Mouse (Mus musculus): ENCODE results near the gene Ptprm. TPM values are rescaled to one million over a fixed set of nuclear protein-coding genes. Genes with fewer than 3 reads are reported as not detected.

Gene Ptprm
- polyA plus RNA-seq, 1 experiment, result not detected

GRCm38 (mm10) chr17:66755191-66755654, 599.0 kb downstream of the Ptprm start:
- no peak for TF ChIP-seq POLR2A (IDR thresholded peaks at IDR 0.05; ENCODE audit: insufficient read depth, low read depth, low read length)
- TF ChIP-seq CTCF (IDR thresholded peaks at IDR 0.05; ENCODE audit: insufficient read depth, low read depth, low read length), result peak; percentile 33; the same call in 1 of the 2 replicates

DNA sequence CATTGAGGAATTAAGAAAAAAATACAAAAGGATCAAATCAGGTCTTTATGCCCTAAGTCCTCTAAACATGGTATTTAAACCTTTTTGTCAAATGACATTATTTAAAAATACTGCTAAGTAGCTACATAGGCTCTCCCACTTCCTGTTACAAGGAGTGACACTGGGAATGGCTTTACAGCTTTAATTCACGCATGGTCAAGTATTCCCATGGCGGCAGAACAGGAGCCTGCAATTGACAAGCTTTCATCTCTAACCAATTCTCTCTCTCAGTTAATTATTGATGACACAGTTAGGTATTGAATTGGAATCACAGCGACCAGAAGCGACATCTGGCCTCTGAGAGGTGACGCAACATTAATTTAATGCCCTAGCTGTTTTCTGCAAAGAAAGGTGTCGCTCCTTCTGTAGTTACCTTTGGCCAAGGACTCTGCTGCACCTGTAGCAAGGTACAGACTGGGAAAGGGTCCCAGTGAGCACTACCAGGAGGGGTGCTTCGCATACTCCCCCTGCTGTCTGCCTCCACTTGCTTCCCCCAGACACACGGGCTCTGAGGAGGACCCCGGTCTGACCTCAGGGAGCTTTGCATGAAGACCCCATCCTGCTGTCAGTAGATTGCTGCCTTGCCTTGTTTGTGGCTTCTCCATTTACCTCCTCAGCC, 599.9 kb downstream of the Ptprm start:
- TF ChIP-seq CTCF (IDR thresholded peaks at IDR 0.05; ENCODE audit: insufficient read depth, low read depth, low read length), result no peak
- no peak for TF ChIP-seq POLR2A (IDR thresholded peaks at IDR 0.05; ENCODE audit: insufficient read depth, low read depth, low read length)
- Histone ChIP-seq H3K4me3 (ENCODE audit: insufficient read depth, low read depth, low read length) (no peak overlapping the region), H3K4me1 (ENCODE audit: control insufficient read depth, insufficient read depth, low read length) (peaks cover 13% of the 10 kb centered on the region), H3K27ac (ENCODE audit: insufficient read depth, low read depth, low read length) (no peak overlapping the region)
- 89% methylated on average over 9 of the region's 9 CpGs for WGBS

More at GRCm38 (mm10) chr17:66755191-66755654, 599.0 kb downstream of the Ptprm start:
- WGBS, result 60% methylated on average over 3 of the region's 3 CpGs
- Histone ChIP-seq H3K4me1 (ENCODE audit: control insufficient read depth, insufficient read depth, low read length) (peaks cover 9% of the 10 kb centered on the region), H3K4me3 (ENCODE audit: insufficient read depth, low read depth, low read length) (no peak overlapping the region), H3K27ac (ENCODE audit: insufficient read depth, low read depth, low read length) (no peak overlapping the region)

- TF ChIP-seq POLR2A (IDR thresholded peaks at IDR 0.05; ENCODE audit: insufficient read depth, low read depth, low read length) (no peak), CTCF (IDR thresholded peaks at IDR 0.05; ENCODE audit: insufficient read depth, low read depth, low read length) (no peak)
- WGBS, result 61% methylated on average over 8 of the region's 8 CpGs
- Histone ChIP-seq H3K4me3 (ENCODE audit: insufficient read depth, low read depth, low read length) (no peak overlapping the region), H3K27ac (ENCODE audit: insufficient read depth, low read depth, low read length) (no peak overlapping the region), H3K4me1 (ENCODE audit: control insufficient read depth, insufficient read depth, low read length) (peaks cover 13% of the 10 kb centered on the region)
These were observed 602.5 kb downstream of the Ptprm start for GRCm38 (mm10) chr17:66751746-66752145.

DNA sequence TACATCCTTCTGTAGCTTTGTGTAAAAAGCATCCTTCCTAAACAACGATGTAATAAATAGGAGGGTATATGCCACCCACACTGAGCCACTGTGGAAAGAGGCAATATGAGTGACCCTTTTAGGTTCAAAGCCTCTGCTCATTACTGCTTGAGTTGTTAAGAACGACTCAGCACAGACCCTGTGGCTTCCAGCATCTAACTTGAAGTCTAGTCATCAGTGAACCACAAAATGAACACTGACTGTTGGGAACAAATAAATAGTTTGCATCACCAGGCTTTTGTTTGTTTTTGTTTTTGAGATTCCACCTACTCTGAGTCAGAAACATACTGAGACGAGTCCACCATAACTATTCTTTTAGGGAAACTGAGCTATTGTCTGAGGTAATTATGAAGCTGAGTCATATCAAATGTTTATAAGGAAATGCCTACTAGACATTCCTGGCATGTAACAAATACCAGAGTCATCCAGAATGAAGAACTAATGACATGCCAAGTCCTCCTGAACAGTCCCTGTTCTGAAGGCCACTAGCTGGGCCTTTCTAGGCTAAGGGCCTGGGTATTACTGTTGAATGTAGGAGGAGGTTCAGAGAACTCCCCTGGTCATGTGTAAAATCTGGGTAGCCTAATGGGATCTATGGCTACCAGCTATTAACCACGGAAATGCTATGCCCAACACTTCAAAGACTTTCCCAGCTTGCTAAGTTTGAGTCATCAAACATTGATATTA, 603.6 kb downstream of the Ptprm start:
- Histone ChIP-seq H3K4me1 (ENCODE audit: control insufficient read depth, insufficient read depth, low read length) (peaks cover 8% of the 10 kb centered on the region), H3K27ac (ENCODE audit: insufficient read depth, low read depth, low read length) (no peak overlapping the region), H3K4me3 (ENCODE audit: insufficient read depth, low read depth, low read length) (no peak overlapping the region)
- 49% methylated on average over 4 of the region's 4 CpGs for WGBS
- TF ChIP-seq CTCF (IDR thresholded peaks at IDR 0.05; ENCODE audit: insufficient read depth, low read depth, low read length) (no peak), POLR2A (IDR thresholded peaks at IDR 0.05; ENCODE audit: insufficient read depth, low read depth, low read length) (no peak)

- TF ChIP-seq CTCF (IDR thresholded peaks at IDR 0.05; ENCODE audit: insufficient read depth, low read depth, low read length), result no peak
- TF ChIP-seq POLR2A (IDR thresholded peaks at IDR 0.05; ENCODE audit: insufficient read depth, low read depth, low read length), result no peak
- Histone ChIP-seq H3K4me3 (ENCODE audit: insufficient read depth, low read depth, low read length) (no peak overlapping the region), H3K4me1 (ENCODE audit: control insufficient read depth, insufficient read depth, low read length) (peaks cover 4% of the 10 kb centered on the region; the same call in 1 of the 2 replicates), H3K27ac (ENCODE audit: insufficient read depth, low read depth, low read length) (no peak overlapping the region)
- WGBS, result 72% methylated on average over 7 of the region's 7 CpGs
These were observed 604.3 kb downstream of the Ptprm start for GRCm38 (mm10) chr17:66749976-66750375.

- no peak for TF ChIP-seq POLR2A (IDR thresholded peaks at IDR 0.05; ENCODE audit: insufficient read depth, low read depth, low read length)
- no peak for TF ChIP-seq CTCF (IDR thresholded peaks at IDR 0.05; ENCODE audit: insufficient read depth, low read depth, low read length)
- Histone ChIP-seq H3K4me1 (ENCODE audit: control insufficient read depth, insufficient read depth, low read length) (peaks cover 4% of the 10 kb centered on the region; the same call in 1 of the 2 replicates), H3K4me3 (ENCODE audit: insufficient read depth, low read depth, low read length) (no peak overlapping the region), H3K27ac (ENCODE audit: insufficient read depth, low read depth, low read length) (no peak overlapping the region)
- 53% methylated on average over 8 of the region's 8 CpGs for WGBS
These were observed 607.8 kb downstream of the Ptprm start for GRCm38 (mm10) chr17:66746506-66746905.

GRCm38 (mm10) chr17:66743321-66743720, 610.9 kb downstream of the Ptprm start:
- no peak for TF ChIP-seq POLR2A (IDR thresholded peaks at IDR 0.05; ENCODE audit: insufficient read depth, low read depth, low read length)
- no peak for TF ChIP-seq CTCF (IDR thresholded peaks at IDR 0.05; ENCODE audit: insufficient read depth, low read depth, low read length)
- no peaks in the 10 kb centered on the region; the same call in 1 of the 2 replicates for H3K4me1 ChIP-seq (ENCODE audit: control insufficient read depth, insufficient read depth, low read length)
- no peak overlapping the region for H3K27ac ChIP-seq (ENCODE audit: insufficient read depth, low read depth, low read length)
- H3K4me3 ChIP-seq (ENCODE audit: insufficient read depth, low read depth, low read length), result no peak overlapping the region
- 83% methylated on average over 7 of the region's 7 CpGs for WGBS

DNA sequence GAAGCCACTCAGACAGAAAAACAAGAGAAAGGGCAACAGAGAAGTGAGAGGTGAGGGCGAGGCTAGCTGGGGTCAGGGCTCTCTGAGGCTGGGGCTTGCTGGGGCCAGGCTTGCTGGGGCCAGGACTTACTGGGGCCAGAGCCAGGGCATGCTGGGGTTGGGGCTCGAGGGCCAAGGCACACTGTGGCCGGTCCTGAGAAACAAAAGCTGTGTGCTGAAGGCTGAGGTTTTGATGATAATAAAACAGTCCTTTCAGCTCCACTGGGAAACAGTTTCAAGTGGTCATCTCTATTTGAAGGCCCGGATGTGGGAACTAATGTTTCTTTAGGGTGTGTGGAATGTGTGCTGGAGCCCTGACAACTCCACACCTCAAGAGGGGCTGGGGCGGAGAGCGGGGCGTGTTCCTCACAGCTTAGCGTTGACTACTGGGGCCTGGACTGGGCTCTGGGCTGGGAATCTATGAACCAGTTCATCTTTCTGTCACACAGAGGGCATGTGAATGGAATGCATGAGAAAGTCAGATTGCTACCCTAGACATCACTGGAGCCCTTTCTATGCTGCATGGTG, 615.4 kb downstream of the Ptprm start:
- no peak for TF ChIP-seq POLR2A (IDR thresholded peaks at IDR 0.05; ENCODE audit: insufficient read depth, low read depth, low read length)
- no peak for TF ChIP-seq CTCF (IDR thresholded peaks at IDR 0.05; ENCODE audit: insufficient read depth, low read depth, low read length)
- 73% methylated on average over 8 of the region's 8 CpGs for WGBS
- H3K27ac ChIP-seq (ENCODE audit: insufficient read depth, low read depth, low read length), result no peak overlapping the region

GRCm38 (mm10) chr17:66738331-66738730, 615.9 kb downstream of the Ptprm start:
- TF ChIP-seq CTCF (IDR thresholded peaks at IDR 0.05; ENCODE audit: insufficient read depth, low read depth, low read length) (no peak), POLR2A (IDR thresholded peaks at IDR 0.05; ENCODE audit: insufficient read depth, low read depth, low read length) (no peak)
- whole genome bisulfite sequencing, result 80% methylated on average over 6 of the region's 6 CpGs
- Histone ChIP-seq H3K4me1 (ENCODE audit: control insufficient read depth, insufficient read depth, low read length) (no peaks in the 10 kb centered on the region; the same call in 1 of the 2 replicates), H3K4me3 (ENCODE audit: insufficient read depth, low read depth, low read length) (no peak overlapping the region), H3K27ac (ENCODE audit: insufficient read depth, low read depth, low read length) (no peak overlapping the region)

More for the DNA sequence above, 615.4 kb downstream of the Ptprm start:
- no peak overlapping the region for H3K4me3 ChIP-seq (ENCODE audit: insufficient read depth, low read depth, low read length)
- H3K4me1 ChIP-seq (ENCODE audit: control insufficient read depth, insufficient read depth, low read length), result no peaks in the 10 kb centered on the region; the same call in 1 of the 2 replicates
